13 mouse cellular contexts compared by ENCODE assay signal in the genomic region with DNA sequence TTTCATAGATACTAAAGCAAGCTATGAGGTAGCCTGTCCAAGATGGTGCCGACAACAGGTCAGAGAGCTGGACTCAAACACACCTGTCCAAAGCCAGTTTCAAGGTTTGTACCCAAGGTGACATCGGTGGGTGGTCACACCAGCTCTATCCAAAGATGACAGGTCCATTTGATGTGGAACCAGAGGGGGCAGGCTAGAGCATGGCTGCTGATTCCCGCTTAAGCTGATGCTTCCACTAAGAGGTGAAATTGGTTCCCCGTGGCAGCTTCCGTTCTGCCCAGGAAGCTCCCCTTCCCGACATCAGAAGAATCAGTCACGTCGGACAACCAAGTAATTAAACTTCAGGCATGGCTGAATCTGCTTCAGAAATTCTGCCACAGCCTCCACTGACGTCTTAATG. TPM values are rescaled to one million over a fixed set of nuclear protein-coding genes. Genes with fewer than 3 reads are reported as not detected.
DNase-seq lines count a peak whose midpoint lies in the region; ATAC-seq and TF ChIP-seq lines count a peak whose summit lies in the region.
"Had no signal": no experiment of that assay in that cellular context is flagged by ENCODE, and none has a peak within 500 bp of the region (broad histone marks: within the 10 kb centered on the region; RNA-seq: fewer than 3 reads in every experiment).

No protein-coding gene starts in this region.

- TF ChIP-seq CTCF in hindbrain, postnatal 0 days (IDR thresholded peaks at IDR 0.05; ENCODE audit: low read depth) = peak; percentile 59
- peak; percentile 26 for TF ChIP-seq CTCF in Patski (IDR thresholded peaks at IDR 0.05)

- POLR2A ChIA-PET in Patski (lab: Charles Lee) = no interaction called here

- H3K27me3 ChIP-seq in hindbrain, postnatal 0 days (ENCODE audit: insufficient read depth, low read length) = no peaks in the 10 kb centered on the region
- no peaks in the 10 kb centered on the region for H3K27me3 ChIP-seq in hindbrain, embryonic 14.5 days (ENCODE audit: control insufficient read depth, insufficient read depth, low read length)
- H3K27me3 ChIP-seq in lung, embryonic 16.5 days (ENCODE audit: control insufficient read depth, insufficient read depth, low read depth, low read length) = no peaks in the 10 kb centered on the region
- H3K27me3 ChIP-seq in Patski = peaks cover 13% of the 10 kb centered on the region

- no peak overlapping the region for H3K4me3 ChIP-seq in hindbrain, postnatal 0 days (ENCODE audit: low read length)
- no peak overlapping the region for H3K4me3 ChIP-seq in hindbrain, embryonic 14.5 days (replicated peaks; ENCODE audit: low read length)
- H3K4me3 ChIP-seq in lung, embryonic 16.5 days (ENCODE audit: low read length) = no peak overlapping the region
- H3K4me3 ChIP-seq: heart, embryonic 13.5 days had no signal

- 55% methylated on average over 9 of the region's 9 CpGs for WGBS in hindbrain, postnatal 0 days
- 56% methylated on average over 9 of the region's 9 CpGs for WGBS in hindbrain, embryonic 14.5 days
- WGBS in lung, embryonic 16.5 days = 66% methylated on average over 9 of the region's 9 CpGs

- H3K27ac ChIP-seq in hindbrain, postnatal 0 days = no peak overlapping the region
- no peak overlapping the region for H3K27ac ChIP-seq in hindbrain, embryonic 14.5 days
- H3K27ac ChIP-seq in lung, embryonic 16.5 days (ENCODE audit: low read length) = no peak overlapping the region
- H3K27ac ChIP-seq: heart, embryonic 13.5 days had no signal

- H3K9me3 ChIP-seq in hindbrain, postnatal 0 days (ENCODE audit: low read length) = no peaks in the 10 kb centered on the region
- no peaks in the 10 kb centered on the region for H3K9me3 ChIP-seq in hindbrain, embryonic 14.5 days (ENCODE audit: control insufficient read depth, low read length)
- H3K9me3 ChIP-seq in lung, embryonic 16.5 days (ENCODE audit: control insufficient read depth, low read length) = no peaks in the 10 kb centered on the region
- H3K9me3 ChIP-seq: heart, embryonic 13.5 days had no signal

- peaks cover 5% of the 10 kb centered on the region; the same call in 1 of the 2 replicates for H3K4me1 ChIP-seq in hindbrain, postnatal 0 days (ENCODE audit: insufficient read depth, low read length)
- H3K4me1 ChIP-seq in hindbrain, embryonic 14.5 days (replicated peaks; ENCODE audit: control insufficient read depth, insufficient read depth, low read length) = peaks cover 8% of the 10 kb centered on the region; the same call in 1 of the 2 replicates
- H3K4me1 ChIP-seq in lung, embryonic 16.5 days (replicated peaks; ENCODE audit: control insufficient read depth, insufficient read depth, low read length) = peaks cover 12% of the 10 kb centered on the region

- DNase-seq in hindbrain, postnatal 0 days (ENCODE audit: low spot score) = peak; percentile 36
- DNase-seq in hindbrain, embryonic 14.5 days (ENCODE audit: low spot score) = no peak
- no peak for DNase-seq in lung, postnatal 25 days (ENCODE audit: low spot score)
- DNase-seq in Patski (ENCODE audit: low read depth, low spot score) = no peak
- DNase-seq in retina, embryonic 14.5 days (ENCODE audit: low spot score) = peak; percentile 30
- DNase-seq in left cerebral cortex, postnatal 25 days (ENCODE audit: low spot score in 2 of 2) = no peak
- DNase-seq: adrenal gland, adult 8-10 months had no signal

- no peaks in the 10 kb centered on the region for H3K36me3 ChIP-seq in hindbrain, postnatal 0 days (ENCODE audit: insufficient read depth, low read length)
- no peaks in the 10 kb centered on the region for H3K36me3 ChIP-seq in hindbrain, embryonic 14.5 days (replicated peaks; ENCODE audit: control insufficient read depth, insufficient read depth)
- H3K36me3 ChIP-seq in lung, embryonic 16.5 days (ENCODE audit: control insufficient read depth, insufficient read depth, low read length) = no peaks in the 10 kb centered on the region
- H3K36me3 ChIP-seq: heart, embryonic 13.5 days had no signal

- CTCF ChIA-PET in Patski (lab: Charles Lee) = interaction anchor here (0.7 to 0.9 kb wide), 2 partner anchors 15 to 158 kb away, joined by 3 to 4 read pairs; no protein-coding TSS in a partner anchor

- ATAC-seq in hindbrain, postnatal 0 days = no peak
- no peak for ATAC-seq in hindbrain, embryonic 14.5 days (ENCODE audit: low FRiP score)
- peak; percentile 7; the same call in 1 of the 2 replicates for ATAC-seq in lung, embryonic 16.5 days (ENCODE audit: low read depth)
- no peak for ATAC-seq in Patski
- ATAC-seq: hindbrain, embryonic 16.5 days had no signal

- no peak overlapping the region for H3K4me2 ChIP-seq in hindbrain, postnatal 0 days (ENCODE audit: low read depth, low read length)
- H3K4me2 ChIP-seq in hindbrain, embryonic 14.5 days (replicated peaks) = no peak overlapping the region
- H3K4me2 ChIP-seq in lung, embryonic 16.5 days (ENCODE audit: low read depth, low read length) = no peak overlapping the region
- H3K4me2 ChIP-seq: heart, embryonic 13.5 days had no signal

- H3K9ac ChIP-seq in hindbrain, postnatal 0 days (replicated peaks; ENCODE audit: low read length) = no peak overlapping the region
- no peak overlapping the region for H3K9ac ChIP-seq in hindbrain, embryonic 14.5 days
- no peak overlapping the region for H3K9ac ChIP-seq in lung, embryonic 16.5 days (ENCODE audit: low read length)
- H3K9ac ChIP-seq: heart, embryonic 13.5 days had no signal

- in situ Hi-C loops in Patski (cut with MboI; ENCODE audit: low pct_unique_long_range_greater_than_20kb) = no loop called here

- intact Hi-C loops in left cerebral cortex, postnatal 25 days (cut with DNase I) = loop anchor here (10.0 kb wide), 1 partner anchor 958 kb away; no protein-coding TSS in a partner anchor

RNA-seq across cellular contexts. Expression of a gene that starts 5.4 kb away (rescaled TPM):
- total RNA-seq in hindbrain, postnatal 0 days (2014; rRNA removed) = not detected in 2 replicates
- not detected in 2 replicates for polyA plus RNA-seq in hindbrain, postnatal 0 days (2015; fragmentation: Nextera tagmentation; extraction: Ambion mirVana)
- polyA plus RNA-seq in hindbrain, embryonic 14.5 days (2014; fragmentation: Nextera tagmentation; extraction: Ambion mirVana) = not detected in 2 replicates
- 2.6 and 4.1 TPM in 2 replicates for polyA plus RNA-seq in lung, embryonic 16.5 days (2015; fragmentation: Nextera tagmentation; extraction: Ambion mirVana)
- polyA plus RNA-seq in Patski (2021) = 5.8 TPM
- total RNA-seq in left cerebral cortex, postnatal 25 days (2021) = not detected
- total RNA-seq: adrenal gland, adult 8-10 months; layer of hippocampus, adult 18-20 months; megakaryocyte-erythroid progenitor cell, adult 5-6 weeks had no signal
- polyA plus RNA-seq: hindbrain, embryonic 16.5 days; limb, embryonic 14.5 days had no signal

Comparison
In these comparisons a context has a peak if more than half of its experiments do, and no peak if none do; other contexts are left out.
1. DNase-seq: peak in hindbrain, postnatal 0 days (single experiment) and retina, embryonic 14.5 days (single experiment); none in hindbrain, embryonic 14.5 days (single experiment), lung, postnatal 25 days (single experiment), Patski (single experiment) and left cerebral cortex, postnatal 25 days (0 of 2).